Mouse (Mus musculus) small intestine, adult 2 months (tissue): ENCODE measurements around the gene Senp7. TPM values are rescaled to one million over a fixed set of nuclear protein-coding genes. Genes with fewer than 3 reads are reported as not detected.
"Not testable (repeated sequence)": the region's sequence is repeated elsewhere in the genome, so short reads cannot be mapped to it uniquely, and the experiment has no call there.

Source experiments
- H3K27ac ChIP-seq: fragments of 200-500 bp; 2 replicates; pipeline ENCODE4 v1.5.1; 2012; ENCODE audit warnings: low read depth, low read length, control low read depth, inconsistent platforms; ENCODE audit not compliant: insufficient read depth
- H3K27me3 ChIP-seq: fragments of 200-500 bp; 2 replicates; pipeline ENCODE4 v1.6.1; 2012; ENCODE audit warnings: mild to moderate bottlenecking, moderate library complexity, low read length, inconsistent platforms; ENCODE audit not compliant: control insufficient read depth, insufficient read depth
- H3K36me3 ChIP-seq: fragments of 200-500 bp; 2 replicates; pipeline ENCODE4 v1.6.1; 2012; ENCODE audit warnings: mild to moderate bottlenecking, low read length, control low read depth, inconsistent platforms; ENCODE audit not compliant: control insufficient read depth, insufficient read depth
- H3K4me1 ChIP-seq: fragments of 200-500 bp; 2 replicates; pipeline ENCODE4 v1.6.1; 2012; ENCODE audit warnings: low read length, inconsistent platforms, mixed read lengths; ENCODE audit not compliant: control insufficient read depth, insufficient read depth, insufficient read length
- H3K4me3 ChIP-seq: fragments of 200-500 bp; 2 replicates; pipeline ENCODE4 v1.5.1; 2012; ENCODE audit warnings: low read depth, mild to moderate bottlenecking, control low read depth, inconsistent platforms, low read length, moderate library complexity
- CTCF ChIP-seq: fragments of 200-500 bp; IDR thresholded peaks from 2 replicates; pipeline ENCODE4 v1.5.1; 2012; ENCODE audit warnings: low read depth, mild to moderate bottlenecking, control low read depth, inconsistent platforms, low read length, moderate library complexity, mixed read lengths; ENCODE audit not compliant: insufficient replicate concordance, insufficient read length; ENCODE audit errors: extremely low read depth
- POLR2A ChIP-seq: fragments of 200-500 bp; IDR thresholded peaks from 2 replicates; pipeline ENCODE4 v1.6.1; 2012; ENCODE audit warnings: low read depth, mild to moderate bottlenecking, control low read depth, inconsistent platforms, low read length, moderate library complexity
- WGBS: fragments of 180-500 bp; shearing (Covaris S2); methylation state at CpG from one replicate; pipeline ENCODE4 v1.1.7; 2018; 5-methylcytosine and 5-hydroxymethylcytosine counted together
- polyA plus RNA-seq: library from polyadenylated mRNA; depleted of rRNA; stranded (reverse); fragments of >200 nt; gene quantifications from 2 replicates; pipeline ENCODE4 v1.2.3, GENCODE M21; 2012

The Senp7 gene
- polyA plus RNA-seq, 1 experiment = 0.72 TPM

DNA sequence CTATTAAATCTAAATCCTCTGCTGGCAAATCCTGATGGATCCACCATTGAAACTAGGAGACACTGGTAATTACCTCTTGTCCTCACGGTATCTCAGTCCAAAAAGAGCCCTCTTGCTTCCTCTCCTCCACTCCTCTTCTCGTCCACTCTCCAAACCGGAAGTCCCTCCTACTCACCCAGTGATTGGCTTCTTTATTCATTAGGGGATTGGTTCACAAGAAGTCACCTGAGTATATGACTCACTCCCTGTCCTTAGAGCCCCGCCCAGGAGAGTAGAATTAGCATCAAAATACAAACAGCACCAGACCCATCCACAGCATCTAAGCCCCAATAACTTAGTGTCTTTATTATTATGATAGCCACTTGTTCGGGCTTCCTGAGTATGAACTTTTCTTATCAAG lies 68.0 kb downstream of the Senp7 start:
- no peaks in the 10 kb centered on the region for H3K27me3 ChIP-seq
- H3K4me1 ChIP-seq = no peaks in the 10 kb centered on the region
- WGBS = 82% methylated on average over 5 of the region's 5 CpGs
- no peak for TF ChIP-seq CTCF
- TF ChIP-seq POLR2A = no peak
- H3K4me3 ChIP-seq = no peak overlapping the region
- H3K36me3 ChIP-seq = peaks cover 17% of the 10 kb centered on the region
- no peak overlapping the region for H3K27ac ChIP-seq

DNA sequence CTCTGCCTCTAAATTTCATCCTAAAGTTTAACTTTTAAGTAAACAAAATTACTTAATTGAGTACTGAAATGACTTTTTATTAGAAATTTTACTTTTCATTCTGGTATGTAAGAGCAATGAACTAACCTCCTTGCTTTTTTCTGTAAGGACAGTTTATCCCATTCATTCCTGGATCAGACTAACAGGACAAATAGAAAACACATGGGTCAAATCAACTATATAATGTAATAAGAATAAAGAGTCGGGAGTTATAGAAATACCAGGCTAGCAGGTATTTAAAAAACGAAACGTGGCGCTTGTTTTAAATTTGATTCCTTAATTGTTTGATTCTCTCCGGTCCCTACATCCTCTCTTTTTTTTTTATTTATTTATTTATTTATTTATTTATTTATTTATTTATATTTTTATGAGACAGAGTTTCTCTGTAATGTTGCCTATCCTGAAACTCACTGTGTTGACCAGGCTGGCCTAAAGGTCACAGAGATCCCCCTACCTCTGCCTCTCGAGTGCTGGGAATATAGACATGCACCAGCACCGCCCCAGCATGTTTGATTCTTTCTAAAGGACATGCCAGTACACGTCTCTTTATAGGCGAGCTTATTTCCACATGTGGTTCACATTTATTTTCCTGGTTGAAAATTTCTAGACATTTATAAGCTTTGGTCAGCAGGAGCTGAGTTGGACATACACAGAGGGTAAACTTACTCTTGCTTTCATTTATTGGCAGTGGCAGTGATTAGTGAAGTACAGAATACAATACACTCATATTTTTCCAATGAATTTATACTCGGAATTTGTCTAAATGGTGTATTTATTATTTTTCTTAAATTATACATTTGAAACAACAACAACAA lies 69.4 kb downstream of the Senp7 start:
- Histone ChIP-seq H3K36me3 (peaks cover 15% of the 10 kb centered on the region), H3K4me3 (no peak overlapping the region), H3K27ac (no peak overlapping the region), H3K4me1 (no peaks in the 10 kb centered on the region), H3K27me3 (no peaks in the 10 kb centered on the region)
- TF ChIP-seq CTCF (no peak), POLR2A (no peak)
- 93% methylated on average over 10 of the region's 10 CpGs for WGBS

DNA sequence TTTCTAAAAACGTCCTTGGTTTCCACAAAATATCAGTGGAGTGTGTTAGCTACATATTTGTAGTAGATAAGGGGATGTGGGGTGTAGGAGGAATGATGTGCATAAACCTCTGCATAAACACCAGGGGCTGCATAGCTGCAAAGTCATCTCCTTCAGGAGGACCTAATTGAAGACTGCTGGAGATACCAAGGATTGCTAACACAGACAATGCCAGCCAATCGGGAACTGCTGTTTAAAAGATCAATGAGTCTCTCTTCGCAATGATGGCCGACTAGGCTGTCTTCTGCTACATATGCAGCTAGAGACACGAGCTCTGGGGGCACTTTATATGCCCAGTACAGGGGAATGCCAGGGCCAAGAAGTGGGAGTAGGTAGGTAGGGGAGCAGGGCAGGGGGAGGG lies 74.4 kb downstream of the Senp7 start:
- TF ChIP-seq CTCF (no peak), POLR2A (no peak)
- peaks cover 15% of the 10 kb centered on the region for H3K36me3 ChIP-seq
- no peak overlapping the region for H3K4me3 ChIP-seq
- WGBS = 86% methylated on average over 5 of the region's 5 CpGs
- H3K27me3 ChIP-seq = no peaks in the 10 kb centered on the region
- H3K27ac ChIP-seq = no peak overlapping the region
- H3K4me1 ChIP-seq = no peaks in the 10 kb centered on the region

DNA sequence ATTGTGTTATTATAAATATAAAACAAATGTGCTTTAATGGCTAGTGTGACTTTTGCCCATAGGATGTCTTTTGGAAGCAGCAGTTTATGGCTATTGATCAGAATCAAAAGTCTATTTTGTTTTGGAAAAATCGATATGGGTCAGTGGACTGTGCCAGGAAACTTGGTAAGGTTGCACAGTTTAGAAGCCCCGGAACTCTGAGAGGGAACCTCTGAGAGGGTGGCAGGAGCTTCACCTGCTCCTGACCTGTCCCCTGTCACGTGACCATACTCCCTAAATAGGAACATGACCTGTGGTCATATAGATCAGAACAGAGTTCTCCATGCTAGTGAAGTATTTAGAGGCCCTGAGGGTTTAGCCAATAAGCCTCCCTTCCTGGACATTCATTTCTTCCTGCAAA lies 75.9 kb downstream of the Senp7 start:
- whole genome bisulfite sequencing = 85% methylated on average over 3 of the region's 3 CpGs
- H3K27me3 ChIP-seq = no peaks in the 10 kb centered on the region
- no peak overlapping the region for H3K4me3 ChIP-seq
- H3K36me3 ChIP-seq = peaks cover 18% of the 10 kb centered on the region
- H3K4me1 ChIP-seq = no peaks in the 10 kb centered on the region
- no peak overlapping the region for H3K27ac ChIP-seq
- TF ChIP-seq POLR2A = no peak
- TF ChIP-seq CTCF = no peak

DNA sequence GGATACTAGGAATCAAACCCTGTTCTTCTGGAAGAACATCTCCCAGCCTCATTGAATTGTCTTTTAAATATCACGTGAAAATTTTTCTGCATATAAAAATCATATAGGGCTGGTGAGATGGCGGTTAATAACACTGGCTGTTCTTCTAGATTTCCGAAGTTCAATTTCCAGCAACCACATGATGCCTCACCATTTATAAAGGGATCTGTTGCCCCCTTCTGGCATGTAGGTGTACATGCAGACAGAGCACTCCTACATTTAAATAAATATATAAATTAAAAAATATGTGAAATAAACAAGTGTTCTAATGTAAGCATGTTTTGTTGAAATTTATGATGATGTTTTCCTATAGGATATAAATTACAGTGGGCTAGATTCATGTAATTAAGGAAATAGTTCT lies 83.5 kb downstream of the Senp7 start:
- Histone ChIP-seq H3K4me3 (no peak overlapping the region), H3K36me3 (peaks cover 3% of the 10 kb centered on the region; the same call in 1 of the 2 replicates), H3K27me3 (no peaks in the 10 kb centered on the region), H3K4me1 (no peaks in the 10 kb centered on the region), H3K27ac (no peak overlapping the region)
- TF ChIP-seq CTCF (no peak), POLR2A (no peak)
- 18% methylated on average over 3 of the region's 3 CpGs for WGBS

- TF ChIP-seq POLR2A (no peak), CTCF (no peak)
- 23% methylated on average over 4 of the region's 4 CpGs for WGBS
- Histone ChIP-seq H3K36me3 (no peaks in the 10 kb centered on the region), H3K27ac (no peak overlapping the region), H3K27me3 (no peaks in the 10 kb centered on the region), H3K4me3 (no peak overlapping the region), H3K4me1 (no peaks in the 10 kb centered on the region)
These were observed 86.0 kb downstream of the Senp7 start for GRCm38 (mm10) chr16:56134149-56134548.

DNA sequence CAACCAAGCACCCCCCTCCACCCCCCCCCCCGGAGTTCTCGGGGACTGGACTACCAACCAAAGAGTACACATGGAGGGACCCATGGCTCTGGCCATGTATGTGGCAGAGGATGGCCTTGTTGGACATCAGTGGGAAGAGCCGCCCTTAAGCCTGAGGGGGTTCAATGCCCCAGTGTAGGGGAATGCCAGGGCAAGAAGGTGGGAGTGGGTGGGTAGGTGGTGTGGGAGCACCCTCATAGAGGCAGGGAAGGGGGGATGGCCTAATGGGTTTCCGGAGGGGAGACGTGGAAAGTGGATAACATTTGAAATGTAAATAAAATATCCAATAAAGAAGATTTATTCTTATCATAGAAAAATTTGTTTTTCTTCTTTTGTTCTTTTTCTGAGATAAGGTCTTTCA lies 89.5 kb downstream of the Senp7 start:
- 97% methylated on average over 5 of the region's 5 CpGs for WGBS
- not testable (repeated sequence) for H3K27me3 ChIP-seq

More for the DNA sequence above, 89.5 kb downstream of the Senp7 start:
- not testable (repeated sequence) for H3K4me1 ChIP-seq, H3K27ac ChIP-seq, H3K36me3 ChIP-seq, H3K4me3 ChIP-seq
